Mouse (Mus musculus) left cerebral cortex, postnatal 14 days (tissue): ENCODE results near the gene Dlgap5. TPM values are rescaled to one million over a fixed set of nuclear protein-coding genes. Genes with fewer than 3 reads are reported as not detected.
A peak's percentile ranks its signal among the peaks of the same experiment; 100 is the strongest.

Source experiments
- DNase-seq, 2 experiments: peaks; one replicate each; pipeline ENCODE4 v3.0.0; 2021 to 2022; ENCODE audit warnings: low spot score in 2 of 2, mixed read lengths in 1 of 2
- intact Hi-C: fragments of 180-260 bp; cut with DNase I; formaldehyde crosslinking; loops from one replicate; pipeline ENCODE4 v1.15.1; 2025
- total RNA-seq, 2 experiments: library from RNA; stranded (reverse); gene quantifications; 2 replicates each; pipeline ENCODE4 v1.2.3; 2021

Dlgap5 gene
- total RNA-seq, 2 experiments from 2014 or later = 0.85 to 1.2 TPM

DNA sequence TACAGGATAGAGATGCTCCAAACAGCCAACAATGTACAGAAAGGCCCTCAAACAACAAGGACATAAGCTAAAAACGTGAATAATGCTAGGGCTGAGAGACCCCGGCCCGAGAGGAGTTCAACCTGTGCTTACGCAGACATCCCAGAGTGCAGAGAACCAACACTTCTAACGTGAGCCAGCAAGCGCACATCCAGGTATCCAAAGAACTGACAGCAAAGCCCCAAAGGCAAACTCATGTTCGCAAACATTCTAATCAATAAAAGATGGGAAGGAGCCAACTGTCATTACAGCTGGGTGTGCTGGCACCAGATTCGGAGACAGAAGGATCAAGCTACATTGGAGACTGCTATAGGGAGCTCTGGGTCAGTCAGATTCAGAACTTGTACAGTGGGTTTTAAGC lies 15.5 kb downstream of the Dlgap5 start:
- intact Hi-C loops = no loop called here
- no peak for DNase-seq

DNA sequence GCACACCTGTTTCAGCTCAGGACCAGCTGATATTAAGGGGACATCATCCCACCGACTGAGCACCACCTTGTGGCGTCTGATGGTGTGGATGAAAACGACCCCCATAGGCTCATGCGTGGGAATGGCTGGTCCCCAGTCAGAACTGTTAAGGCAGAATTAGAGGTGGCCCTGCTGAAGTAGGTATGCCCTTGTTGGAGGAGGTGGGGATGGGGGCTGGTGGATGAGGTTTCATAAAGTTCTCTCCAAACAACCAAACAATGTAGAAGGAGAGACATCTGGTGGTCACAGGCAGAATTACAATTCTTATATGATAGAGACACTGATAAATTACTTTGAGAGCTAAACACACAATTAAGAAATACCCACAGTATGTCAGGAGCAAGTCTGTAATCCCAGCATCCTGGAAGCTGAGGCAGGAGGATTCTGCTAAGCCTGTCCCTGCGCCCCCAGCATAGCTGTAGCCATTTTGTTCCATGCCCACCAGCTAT lies 22.0 kb downstream of the Dlgap5 start:
- DNase-seq = peak; percentile 59 to 72
- intact Hi-C loops = loop anchor here (1.0 to 5.0 kb wide), 2 partner anchors 62 to 119 kb away; partner anchors contain the start of genes Socs4 and Wdhd1

DNA sequence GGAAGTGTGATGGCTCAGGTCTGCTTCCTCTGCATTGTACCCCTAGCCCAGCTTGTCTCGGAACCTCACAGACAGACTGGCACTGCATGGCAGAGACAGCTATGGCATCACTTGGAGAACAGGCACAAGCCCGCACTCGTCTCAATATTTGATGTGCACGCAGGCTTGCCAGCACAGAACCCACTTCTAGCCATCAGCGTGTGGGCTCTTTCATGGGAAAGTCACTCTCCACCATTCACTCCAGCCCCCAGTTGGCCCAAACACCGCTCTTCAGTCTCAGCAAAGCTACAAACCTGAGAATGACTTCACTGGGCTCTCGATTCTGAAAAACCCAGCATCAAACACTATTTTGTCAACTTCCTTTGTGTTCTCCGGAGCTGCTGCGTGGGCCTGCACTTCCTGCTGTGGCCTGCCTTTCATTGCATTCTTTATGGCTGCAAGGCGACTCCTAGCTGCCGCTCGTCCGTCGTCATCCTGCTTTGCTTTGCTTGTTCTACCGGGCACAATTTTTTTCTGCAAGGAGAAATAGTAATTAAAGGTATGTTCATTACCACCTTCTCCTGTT lies 22.7 kb downstream of the Dlgap5 start:
- intact Hi-C loops = loop anchor here (1.0 to 5.0 kb wide), 2 partner anchors 61 to 118 kb away; partner anchors contain the start of genes Socs4 and Wdhd1
- DNase-seq = no peak

DNA sequence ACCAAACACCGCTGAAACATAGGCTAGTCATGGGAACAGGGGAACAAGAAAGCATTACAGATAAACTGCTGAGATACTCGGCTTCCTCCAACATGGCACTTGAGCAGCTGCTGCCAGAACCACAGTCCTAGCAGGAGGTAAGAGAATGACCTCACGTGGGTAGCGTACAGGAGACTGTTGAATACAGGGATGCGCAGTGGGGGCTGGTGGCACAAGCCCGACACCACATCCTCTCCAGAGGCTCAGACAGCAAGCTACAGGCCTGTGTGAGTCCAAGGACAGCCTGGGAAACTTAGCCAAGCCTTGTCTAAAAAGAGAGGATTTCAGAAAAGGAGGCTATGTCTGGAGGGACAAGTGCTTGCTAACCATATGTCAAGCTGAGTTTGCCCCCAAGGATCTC lies 23.2 kb downstream of the Dlgap5 start:
- intact Hi-C loops = loop anchor here (5.0 kb wide), 1 partner anchor 118 kb away; the partner anchor contains the start of genes Socs4 and Wdhd1
- DNase-seq = no peak

GRCm38 (mm10) chr14:47393354-47394094 lies 24.7 kb downstream of the Dlgap5 start:
- intact Hi-C loops = no loop called here
- DNase-seq = no peak

DNA sequence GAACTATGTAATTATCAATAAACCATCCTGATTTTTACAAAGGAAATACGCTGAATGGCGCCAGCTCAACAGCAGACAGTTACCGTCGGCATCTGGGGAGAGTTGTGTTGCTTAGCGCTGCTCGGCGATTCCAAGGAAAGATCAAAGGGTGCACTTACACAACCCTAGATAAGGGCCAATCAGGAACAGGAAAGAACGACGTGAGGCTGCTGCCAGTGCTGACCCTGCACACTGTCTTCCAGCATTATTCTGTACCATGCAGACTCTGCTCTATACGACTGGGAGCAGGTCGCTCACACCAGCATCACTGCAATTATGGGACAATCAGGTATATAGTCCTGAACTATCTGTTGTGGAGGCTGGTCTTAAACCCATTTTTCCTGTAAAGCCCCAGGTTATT lies 32.1 kb downstream of the Dlgap5 start:
- intact Hi-C loops = no loop called here
- no peak for DNase-seq

DNA sequence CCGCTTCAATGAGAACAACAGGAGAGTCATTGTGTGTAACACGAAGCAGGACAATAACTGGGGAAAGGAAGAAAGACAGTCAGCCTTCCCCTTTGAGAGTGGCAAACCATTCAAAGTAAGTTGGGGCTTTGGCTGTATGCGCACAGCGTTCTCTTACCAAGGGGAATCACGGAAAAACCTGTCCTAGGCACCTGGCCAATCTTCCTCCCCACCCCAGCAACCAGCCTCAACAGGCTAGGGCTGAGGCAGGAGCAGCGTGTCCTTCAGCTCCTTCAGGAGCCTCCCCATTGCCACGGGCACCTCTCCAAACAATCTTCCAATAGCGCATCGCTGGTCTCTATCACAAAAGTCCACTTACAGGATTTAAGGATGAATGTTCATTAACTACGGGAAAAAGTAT lies 33.6 kb downstream of the Dlgap5 start:
- intact Hi-C loops = no loop called here
- no peak for DNase-seq

DNA sequence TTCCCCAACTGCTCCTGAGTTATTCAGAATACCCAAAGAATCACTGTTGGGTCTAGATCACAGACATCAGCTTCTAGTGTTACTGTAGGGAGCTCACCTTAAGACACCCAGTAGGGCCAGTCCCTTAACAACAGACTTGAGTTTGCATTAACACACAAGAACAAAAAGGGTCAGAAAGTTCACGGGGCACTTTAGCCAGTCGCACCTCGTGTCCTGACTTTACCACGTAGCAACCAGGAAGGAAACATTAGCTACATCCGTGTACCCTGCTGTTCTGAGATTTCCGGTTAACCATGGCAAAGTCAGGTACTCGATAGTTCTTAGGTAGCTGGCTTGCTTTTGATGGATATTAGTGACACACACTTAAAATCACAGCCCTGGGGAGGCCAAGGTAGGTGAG lies 34.3 kb downstream of the Dlgap5 start:
- intact Hi-C loops = no loop called here
- no peak for DNase-seq

DNA sequence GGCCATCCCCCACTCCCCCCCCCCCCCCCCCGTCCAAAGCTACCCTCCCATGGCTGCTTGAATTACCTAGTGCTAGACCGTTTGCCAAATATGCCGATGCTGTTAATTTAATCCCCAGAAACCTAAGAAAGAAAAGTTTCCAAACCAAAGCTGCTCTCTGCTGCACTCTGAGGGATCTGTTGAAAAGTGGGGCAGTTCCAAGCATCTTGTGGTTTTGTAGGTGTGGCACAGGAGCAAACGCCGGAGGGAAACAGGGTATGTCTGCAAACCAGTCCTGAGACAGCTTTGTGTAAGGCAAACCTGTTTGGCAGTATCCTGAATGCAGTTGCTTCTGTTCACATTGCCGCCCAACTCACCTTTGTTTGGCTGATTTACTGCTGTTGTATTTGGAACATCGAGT lies 39.9 kb downstream of the Dlgap5 start:
- intact Hi-C loops = no loop called here

GRCm38 (mm10) chr14:47376526-47376925 lies 41.7 kb downstream of the Dlgap5 start:
- peak in 1 of 2 experiments; percentile 20 for DNase-seq
- intact Hi-C loops = no loop called here

More for the DNA sequence above, 39.9 kb downstream of the Dlgap5 start:
- no peak for DNase-seq

DNA sequence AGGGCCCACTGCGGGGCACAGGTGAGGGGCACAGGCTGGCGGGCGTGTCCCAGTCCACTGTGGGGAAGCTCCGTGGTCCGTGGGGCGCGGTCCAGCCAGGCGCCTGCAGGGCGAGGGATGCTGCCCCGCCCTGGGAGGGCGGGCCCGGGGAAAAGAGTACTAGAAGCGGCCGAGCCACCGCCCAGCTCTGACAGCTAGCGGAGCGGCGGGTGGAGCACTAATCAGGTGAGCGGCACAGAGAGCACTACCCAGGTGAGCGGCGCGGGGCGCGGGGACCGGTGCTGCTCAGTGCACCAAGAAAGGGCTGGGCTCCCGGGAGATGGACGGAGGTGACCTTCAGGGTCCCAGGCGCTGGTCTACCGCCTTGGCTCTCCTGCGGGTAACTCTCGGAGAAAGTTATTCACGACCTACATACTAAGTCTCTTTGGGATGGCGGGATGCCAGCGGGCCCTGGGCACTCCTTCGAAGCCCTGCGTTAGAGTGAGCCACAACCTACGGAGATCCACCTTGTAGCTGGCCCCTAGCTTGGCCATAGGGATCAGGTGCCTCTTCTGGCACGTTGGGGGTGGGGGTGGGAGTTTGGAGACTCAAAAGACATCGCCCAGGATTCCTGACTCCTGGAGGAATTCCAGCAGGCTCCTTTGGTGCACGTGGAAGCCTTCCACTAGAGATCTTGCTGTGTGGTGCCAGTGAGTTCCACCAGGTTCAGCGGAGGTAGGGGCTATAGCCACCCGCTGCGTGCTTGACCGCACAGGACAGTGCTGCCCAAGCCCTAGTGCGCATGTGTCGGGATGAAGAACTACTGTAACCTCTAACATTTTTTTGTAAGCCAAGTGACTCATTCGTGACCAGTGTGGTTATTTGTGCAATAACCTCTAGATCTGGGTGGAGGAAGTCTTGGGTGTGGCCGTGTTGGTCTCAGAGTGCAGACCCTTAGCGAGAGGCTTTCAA lies 44.2 kb downstream of the Dlgap5 start:
- no peak for DNase-seq
- intact Hi-C loops = no loop called here

DNA sequence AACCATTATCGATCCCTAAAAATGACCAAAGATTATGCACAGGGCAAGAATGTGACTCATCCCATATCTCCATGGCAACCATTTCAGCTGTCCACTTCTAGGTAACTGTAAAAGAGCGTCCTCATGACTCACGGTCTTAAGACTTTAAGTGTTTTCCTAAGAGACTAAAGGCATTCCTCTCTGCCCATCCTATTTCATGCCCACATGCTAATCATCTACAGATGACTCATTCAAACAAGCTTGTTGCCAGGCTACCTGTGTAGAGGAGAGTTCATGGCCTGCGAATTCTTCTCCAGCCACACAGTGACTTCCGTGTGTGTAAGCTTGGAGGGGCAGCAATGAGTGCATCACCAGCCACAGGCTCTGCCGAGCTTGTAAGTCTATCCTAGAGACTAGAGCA lies 46.5 kb downstream of the Dlgap5 start:
- DNase-seq = no peak
- intact Hi-C loops = no loop called here

GRCm38 (mm10) chr14:47370790-47371189 lies 47.4 kb downstream of the Dlgap5 start:
- intact Hi-C loops = no loop called here
- no peak for DNase-seq

DNA sequence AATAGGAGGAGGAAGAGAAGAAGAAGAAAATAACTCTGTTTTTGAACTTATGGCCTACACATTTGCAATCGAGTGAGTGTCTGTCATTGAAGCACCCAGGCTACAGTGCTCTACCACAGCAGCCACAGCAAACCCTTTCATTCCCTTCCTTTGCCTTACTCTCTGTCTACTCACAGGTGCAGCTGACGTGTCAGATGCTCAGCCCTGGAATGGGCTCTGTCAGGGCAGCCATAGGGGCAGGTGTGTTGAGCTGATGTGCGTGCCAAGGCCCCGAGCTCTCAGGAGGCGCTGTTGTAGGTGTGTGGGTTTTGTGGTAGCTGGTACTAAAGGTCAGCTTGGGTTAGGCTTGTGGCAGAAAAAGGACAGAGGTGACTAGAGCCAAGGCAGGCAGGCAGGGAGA lies 48.5 kb downstream of the Dlgap5 start:
- DNase-seq = no peak

GRCm38 (mm10) chr14:47367461-47367860 lies 50.7 kb downstream of the Dlgap5 start, which contains the start of gene Lgals3:
TSS of gene Lgals3 (plus strand) at chr14:47367751.
- intact Hi-C loops = no loop called here

More for the DNA sequence above, 48.5 kb downstream of the Dlgap5 start:
- intact Hi-C loops = no loop called here

DNA sequence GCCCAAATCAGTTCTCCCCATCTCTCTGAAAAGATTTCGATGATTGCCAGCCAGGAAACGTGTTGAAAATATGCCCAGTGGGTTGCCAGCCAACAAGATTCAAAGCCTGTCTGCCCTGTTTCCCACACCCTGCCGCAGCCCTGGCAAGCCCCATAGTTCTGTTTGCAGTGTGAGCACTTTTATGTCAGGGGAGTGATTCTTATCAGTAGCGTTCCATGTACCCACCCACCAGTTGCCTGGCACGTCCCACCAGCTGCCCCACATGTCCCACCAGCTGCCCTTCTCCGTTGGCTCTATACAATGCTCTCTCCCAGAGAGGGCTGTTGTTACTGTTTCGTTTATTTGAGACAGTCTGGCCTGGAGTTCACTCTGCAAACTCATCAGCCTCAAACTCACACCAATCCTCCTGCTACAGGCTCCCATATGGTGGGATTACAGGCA lies 51.3 kb downstream of the Dlgap5 start:
- DNase-seq = peak; percentile 47 to 69
- intact Hi-C loops = no loop called here

More at GRCm38 (mm10) chr14:47367461-47367860, 50.7 kb downstream of the Dlgap5 start, which contains the start of gene Lgals3:
- peak; percentile 65 to 87 for DNase-seq

DNA sequence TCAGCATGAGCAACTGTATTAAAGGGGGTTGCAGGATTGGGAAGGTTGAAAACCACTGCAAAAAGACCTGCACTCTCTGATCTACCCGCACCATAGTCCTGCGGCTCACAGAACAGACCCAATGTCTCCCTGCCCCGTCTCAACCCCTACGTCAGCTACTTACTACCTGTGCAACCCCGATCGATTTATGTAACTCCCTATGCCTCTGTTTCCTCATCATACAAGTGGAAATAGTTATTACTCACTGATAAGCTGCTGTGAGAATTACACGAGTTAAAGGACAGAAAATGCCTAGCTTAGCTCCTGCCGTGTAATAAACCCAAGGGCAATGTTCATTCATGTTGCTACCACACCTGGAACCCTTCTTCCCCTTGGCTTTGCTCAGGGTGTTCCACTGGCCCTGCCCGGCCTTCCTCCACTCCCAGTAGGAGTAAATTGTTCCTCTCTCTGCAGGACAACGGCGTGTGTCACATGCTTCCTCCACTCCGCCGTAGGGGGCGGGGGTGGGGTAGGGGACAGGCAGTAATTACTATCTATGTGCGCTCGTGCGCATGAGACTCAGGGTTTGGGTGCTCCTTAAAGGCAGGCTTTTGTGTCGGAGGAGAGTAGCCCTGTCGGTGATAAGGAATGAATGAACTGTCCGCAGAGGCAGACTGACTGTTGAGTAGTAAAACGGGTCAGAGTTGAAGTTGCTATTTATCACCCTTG lies 53.3 kb downstream of the Dlgap5 start:
- DNase-seq = no peak
- intact Hi-C loops = no loop called here

GRCm38 (mm10) chr14:47361899-47362298 lies 56.3 kb downstream of the Dlgap5 start:
- intact Hi-C loops = no loop called here

DNA sequence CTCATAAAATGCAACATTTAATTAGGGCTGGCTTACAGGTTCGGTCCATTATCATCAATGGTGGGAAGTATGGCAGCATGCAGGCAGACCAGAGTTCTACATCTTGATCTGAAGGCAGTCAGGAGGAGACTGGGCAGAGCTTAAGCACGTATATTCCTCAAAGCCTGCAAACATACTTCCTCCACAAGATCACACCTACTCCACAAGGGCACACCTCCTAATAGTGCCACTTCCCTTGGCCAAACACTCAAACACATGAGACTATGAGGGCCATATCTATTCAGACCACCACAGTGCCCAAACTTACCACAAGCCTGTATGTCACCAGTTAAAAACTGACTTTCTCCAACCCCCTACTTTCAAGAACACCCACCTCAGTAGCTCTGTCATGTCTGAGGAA lies 56.8 kb downstream of the Dlgap5 start:
- intact Hi-C loops = no loop called here
- no peak for DNase-seq

More at GRCm38 (mm10) chr14:47361899-47362298, 56.3 kb downstream of the Dlgap5 start:
- no peak for DNase-seq
